Mouse (Mus musculus) liver, adult 2 months (tissue): ENCODE measurements around the gene Zc3h12d.

Source experiments
- CTCF ChIP-seq: fragments of 200-500 bp; IDR thresholded peaks from 2 replicates; pipeline ENCODE4 v1.5.1; 2011; ENCODE audit warnings: low read depth, low read length, control low read depth
- POLR2A ChIP-seq: fragments of 200-500 bp; IDR thresholded peaks from 2 replicates; pipeline ENCODE4 v1.6.1; 2011; ENCODE audit warnings: low read length, control low read depth; ENCODE audit not compliant: insufficient read depth; ENCODE audit errors: extremely low read depth

- TF ChIP-seq CTCF (no peak), POLR2A (no peak)
Measured at GRCm38 (mm10) chr10:7818676-7819075, 13.6 kb upstream of the Zc3h12d start.
